Mouse (Mus musculus): ENCODE data around the gene Wasl. TPM values are rescaled to one million over a fixed set of nuclear protein-coding genes. Genes with fewer than 3 reads are reported as not detected.

Gene Wasl
- polyA plus RNA-seq, 1 experiment = 48.7 TPM

GRCm38 (mm10) chr6:24683113-24683512, 18.3 kb upstream of the Wasl start:
- Histone ChIP-seq H3K27ac (ENCODE audit: insufficient read depth, low read length) (no peak overlapping the region), H3K27me3 (ENCODE audit: control insufficient read depth, insufficient read depth, low read length) (no peaks in the 10 kb centered on the region), H3K4me3 (replicated peaks; ENCODE audit: insufficient read depth, low read depth, low read length) (no peak overlapping the region), H3K4me1 (ENCODE audit: control insufficient read depth, insufficient read depth, low read length) (no peaks in the 10 kb centered on the region)
- WGBS = 94% methylated on average over 3 of the region's 3 CpGs
- DNase-seq = no peak
- no peak for TF ChIP-seq POLR2A (IDR thresholded peaks at IDR 0.05; ENCODE audit: borderline replicate concordance, insufficient read depth, low read length)
- no peak for TF ChIP-seq CTCF (IDR thresholded peaks at IDR 0.05; ENCODE audit: borderline replicate concordance, insufficient read depth, low read depth, low read length)

GRCm38 (mm10) chr6:24667829-24668228, 3.0 kb upstream of the Wasl start:
- Histone ChIP-seq H3K4me1 (ENCODE audit: control insufficient read depth, insufficient read depth, low read length) (no peaks in the 10 kb centered on the region), H3K4me3 (replicated peaks; ENCODE audit: insufficient read depth, low read depth, low read length) (no peak overlapping the region), H3K27ac (ENCODE audit: insufficient read depth, low read length) (no peak overlapping the region), H3K27me3 (ENCODE audit: control insufficient read depth, insufficient read depth, low read length) (no peaks in the 10 kb centered on the region)
- TF ChIP-seq CTCF (IDR thresholded peaks at IDR 0.05; ENCODE audit: borderline replicate concordance, insufficient read depth, low read depth, low read length) (no peak), POLR2A (IDR thresholded peaks at IDR 0.05; ENCODE audit: borderline replicate concordance, insufficient read depth, low read length) (no peak)
- no peak for DNase-seq
- WGBS = 79% methylated on average over 3 of the region's 3 CpGs

- Histone ChIP-seq H3K4me1 (ENCODE audit: control insufficient read depth, insufficient read depth, low read length) (peaks cover 4% of the 10 kb centered on the region; the same call in 1 of the 2 replicates), H3K27ac (ENCODE audit: insufficient read depth, low read length) (no peak overlapping the region), H3K4me3 (replicated peaks; ENCODE audit: insufficient read depth, low read depth, low read length) (no peak overlapping the region), H3K27me3 (ENCODE audit: control insufficient read depth, insufficient read depth, low read length) (no peaks in the 10 kb centered on the region)
- no peak for TF ChIP-seq CTCF (IDR thresholded peaks at IDR 0.05; ENCODE audit: borderline replicate concordance, insufficient read depth, low read depth, low read length)
- TF ChIP-seq POLR2A (IDR thresholded peaks at IDR 0.05; ENCODE audit: borderline replicate concordance, insufficient read depth, low read length) = no peak
- WGBS = 93% methylated on average over 5 of the region's 5 CpGs
- no peak for DNase-seq
These were observed 1.4 kb upstream of the Wasl start for GRCm38 (mm10) chr6:24666248-24666647.

GRCm38 (mm10) chr6:24664133-24664866, 509 bp downstream of the Wasl start:
- H3K4me3 ChIP-seq (replicated peaks; ENCODE audit: insufficient read depth, low read depth, low read length) = peak overlapping the region; percentile 60
- no peaks in the 10 kb centered on the region for H3K27me3 ChIP-seq (ENCODE audit: control insufficient read depth, insufficient read depth, low read length)
- peaks cover 7% of the 10 kb centered on the region; the same call in 1 of the 2 replicates for H3K4me1 ChIP-seq (ENCODE audit: control insufficient read depth, insufficient read depth, low read length)
- TF ChIP-seq CTCF (IDR thresholded peaks at IDR 0.05; ENCODE audit: borderline replicate concordance, insufficient read depth, low read depth, low read length) = no peak
- peak in 1 of 2 experiments; percentile 59 for DNase-seq
- WGBS = under 1% methylated on average over 56 of the region's 58 CpGs
- peak overlapping the region; percentile 70 for H3K27ac ChIP-seq (ENCODE audit: insufficient read depth, low read length)

- DNase-seq = peak; percentile 21 to 32
- Histone ChIP-seq H3K4me1 (ENCODE audit: control insufficient read depth, insufficient read depth, low read length) (peaks cover 7% of the 10 kb centered on the region; the same call in 1 of the 2 replicates), H3K27ac (ENCODE audit: insufficient read depth, low read length) (peak overlapping the region; percentile 70; the same call in 1 of the 2 replicates), H3K27me3 (ENCODE audit: control insufficient read depth, insufficient read depth, low read length) (no peaks in the 10 kb centered on the region), H3K4me3 (replicated peaks; ENCODE audit: insufficient read depth, low read depth, low read length) (peak overlapping the region; percentile 60)
- WGBS = 5% methylated on average over 21 of the region's 21 CpGs
- no peak for TF ChIP-seq CTCF (IDR thresholded peaks at IDR 0.05; ENCODE audit: borderline replicate concordance, insufficient read depth, low read depth, low read length)
- TF ChIP-seq POLR2A (IDR thresholded peaks at IDR 0.05; ENCODE audit: borderline replicate concordance, insufficient read depth, low read length) = no peak
These were observed 1.3 kb downstream of the Wasl start for GRCm38 (mm10) chr6:24663196-24664132.

GRCm38 (mm10) chr6:24662483-24662882, 2.3 kb downstream of the Wasl start:
- Histone ChIP-seq H3K27ac (ENCODE audit: insufficient read depth, low read length) (no peak overlapping the region), H3K27me3 (ENCODE audit: control insufficient read depth, insufficient read depth, low read length) (no peaks in the 10 kb centered on the region), H3K4me3 (replicated peaks; ENCODE audit: insufficient read depth, low read depth, low read length) (peak overlapping the region; percentile 47), H3K4me1 (ENCODE audit: control insufficient read depth, insufficient read depth, low read length) (peaks cover 9% of the 10 kb centered on the region; the same call in 1 of the 2 replicates)
- no peak for TF ChIP-seq POLR2A (IDR thresholded peaks at IDR 0.05; ENCODE audit: borderline replicate concordance, insufficient read depth, low read length)
- no peak for TF ChIP-seq CTCF (IDR thresholded peaks at IDR 0.05; ENCODE audit: borderline replicate concordance, insufficient read depth, low read depth, low read length)
- WGBS = 20% methylated on average over 4 of the region's 4 CpGs
- no peak for DNase-seq

GRCm38 (mm10) chr6:24661879-24662278, 2.9 kb downstream of the Wasl start:
- no peak for DNase-seq
- Histone ChIP-seq H3K27me3 (ENCODE audit: control insufficient read depth, insufficient read depth, low read length) (no peaks in the 10 kb centered on the region), H3K4me1 (ENCODE audit: control insufficient read depth, insufficient read depth, low read length) (peaks cover 9% of the 10 kb centered on the region; the same call in 1 of the 2 replicates), H3K4me3 (replicated peaks; ENCODE audit: insufficient read depth, low read depth, low read length) (no peak overlapping the region), H3K27ac (ENCODE audit: insufficient read depth, low read length) (no peak overlapping the region)
- TF ChIP-seq POLR2A (IDR thresholded peaks at IDR 0.05; ENCODE audit: borderline replicate concordance, insufficient read depth, low read length) (no peak), CTCF (IDR thresholded peaks at IDR 0.05; ENCODE audit: borderline replicate concordance, insufficient read depth, low read depth, low read length) (no peak)
- WGBS = 71% methylated on average over 4 of the region's 4 CpGs

All from cerebellum, adult 2 months (tissue).